Mouse (Mus musculus) heart, postnatal 0 days (tissue): ENCODE measurements around the gene Kiz. TPM values are rescaled to one million over a fixed set of nuclear protein-coding genes. Genes with fewer than 3 reads are reported as not detected.

Experiments used
- ATAC-seq: fragments of 200-750 bp; cut with Nextera tagmentation; 2 replicates; pipeline ENCODE4 v1.8.0; 2017; ENCODE audit warnings: low read depth, moderate number of reproducible peaks, moderate library complexity; ENCODE audit not compliant: insufficient read depth
- DNase-seq: peaks from one replicate; pipeline ENCODE4 v3.0.0-alpha.2; 2016; ENCODE audit warnings: low spot score
- H3K27ac ChIP-seq: fragments of 300-500 bp; sonication (generic); 2 replicates; pipeline ENCODE4 v1.5.1; 2014; ENCODE audit warnings: low read depth, mild to moderate bottlenecking
- H3K27me3 ChIP-seq: fragments of 300-500 bp; sonication (generic); 2 replicates; pipeline ENCODE4 v1.6.1; 2014; ENCODE audit warnings: low read length, mixed read lengths; ENCODE audit not compliant: control insufficient read depth, insufficient read depth
- H3K36me3 ChIP-seq: fragments of 300-500 bp; sonication (generic); replicated peaks from 2 replicates; pipeline ENCODE4 v1.6.1; 2014; ENCODE audit warnings: low read length, mixed read lengths; ENCODE audit not compliant: control insufficient read depth, insufficient read depth
- H3K4me1 ChIP-seq: fragments of 300-500 bp; sonication (generic); 2 replicates; pipeline ENCODE4 v1.6.1; 2014; ENCODE audit warnings: antibody characterized with exemption; ENCODE audit not compliant: control insufficient read depth, insufficient read depth
- H3K4me2 ChIP-seq: fragments of 300-500 bp; sonication (generic); 2 replicates; pipeline ENCODE4 v1.6.1; 2014; ENCODE audit warnings: low read depth, mild to moderate bottlenecking, low read length, moderate library complexity
- H3K4me3 ChIP-seq: fragments of 300-500 bp; sonication (generic); 2 replicates; pipeline ENCODE4 v1.5.1; 2014; ENCODE audit warnings: low read depth, low read length
- H3K9ac ChIP-seq: fragments of 300-500 bp; sonication (generic); replicated peaks from 2 replicates; pipeline ENCODE4 v1.6.1; 2014; ENCODE audit warnings: low read depth, low read length, mixed read lengths
- H3K9me3 ChIP-seq: fragments of 300-500 bp; sonication (generic); replicated peaks from 2 replicates; pipeline ENCODE4 v1.6.1; 2016; ENCODE audit warnings: low read length; ENCODE audit not compliant: control insufficient read depth
- CTCF ChIP-seq: IDR thresholded peaks from 2 replicates; pipeline ENCODE4 v1.5.1; 2016; ENCODE audit warnings: antibody characterized with exemption, control low read depth, low read depth
- EP300 ChIP-seq: IDR thresholded peaks from 2 replicates; pipeline ENCODE4 v1.6.1; 2016; ENCODE audit warnings: antibody characterized with exemption, low read depth
- WGBS: fragments of 180-500 bp; shearing (Covaris S2); extraction: QIAGEN DNeasy Blood & Tissue Kit; methylation state at CpG from one replicate; pipeline ENCODE4 v1.1.7; 2014; 5-methylcytosine and 5-hydroxymethylcytosine counted together
- polyA plus RNA-seq: library from polyadenylated mRNA; unstranded; fragments of >200 nt; fragmentation: Nextera tagmentation; extraction: Ambion mirVana; gene quantifications from 2 replicates; pipeline ENCODE4 v1.2.1, GENCODE M21; 2015
- total RNA-seq: library from RNA; depleted of rRNA; stranded (reverse); fragments of >200 nt; gene quantifications from 2 replicates; pipeline ENCODE4 v1.2.3, GENCODE M21; 2014; ENCODE audit warnings: low replicate concordance

Kiz gene
- total and polyA plus RNA-seq, 2 experiments from 2014 or later, result 14.5 to 32.2 TPM

DNA sequence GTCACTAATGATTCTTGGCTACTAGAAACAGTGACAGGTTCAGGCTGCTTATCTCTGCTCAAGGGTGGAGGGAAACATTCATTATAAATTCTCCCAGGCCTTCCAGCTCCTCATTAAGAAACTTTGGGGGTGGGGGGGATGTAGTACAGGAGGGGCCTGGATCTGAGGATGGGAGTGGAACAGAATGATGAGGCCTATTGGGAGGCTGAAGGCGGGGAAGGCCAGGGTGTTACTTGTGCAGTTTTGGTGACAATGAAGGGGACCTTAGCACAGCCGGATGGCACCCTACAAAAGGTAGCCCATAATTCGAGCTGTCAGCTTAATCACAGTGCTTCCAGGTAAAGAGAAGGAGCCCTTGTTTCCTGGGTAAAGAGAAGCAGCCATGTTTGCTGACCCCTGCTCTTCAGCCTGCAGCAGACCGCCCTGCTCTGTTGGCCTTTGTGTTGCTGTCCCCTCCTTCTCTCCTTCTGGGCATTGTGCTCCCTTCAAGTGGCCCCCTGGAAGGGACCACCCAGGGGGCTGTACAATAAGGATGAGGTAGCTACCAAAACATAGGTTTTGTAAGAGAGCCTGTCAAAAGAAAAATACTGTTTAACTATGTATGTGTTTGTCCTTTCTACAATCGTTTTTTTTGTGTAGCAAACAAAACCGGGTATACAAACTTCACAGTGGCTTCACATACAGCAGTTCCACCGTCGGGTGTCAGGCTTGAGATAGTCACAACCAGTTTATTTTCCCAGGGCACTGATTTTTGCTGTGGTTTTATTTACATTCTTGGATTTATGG, 64.9 kb downstream of the Kiz start:
- H3K27me3 ChIP-seq, result no peaks in the 10 kb centered on the region
- no peak overlapping the region for H3K4me2 ChIP-seq
- ATAC-seq, result no peak
- DNase-seq, result no peak
- H3K27ac ChIP-seq, result no peak overlapping the region
- 51% methylated on average over 8 of the region's 8 CpGs for WGBS
- no peak for TF ChIP-seq EP300
- H3K4me3 ChIP-seq, result no peak overlapping the region
- no peaks in the 10 kb centered on the region for H3K4me1 ChIP-seq
- no peak overlapping the region for H3K9ac ChIP-seq
- no peaks in the 10 kb centered on the region for H3K9me3 ChIP-seq
- H3K36me3 ChIP-seq, result no peaks in the 10 kb centered on the region

DNA sequence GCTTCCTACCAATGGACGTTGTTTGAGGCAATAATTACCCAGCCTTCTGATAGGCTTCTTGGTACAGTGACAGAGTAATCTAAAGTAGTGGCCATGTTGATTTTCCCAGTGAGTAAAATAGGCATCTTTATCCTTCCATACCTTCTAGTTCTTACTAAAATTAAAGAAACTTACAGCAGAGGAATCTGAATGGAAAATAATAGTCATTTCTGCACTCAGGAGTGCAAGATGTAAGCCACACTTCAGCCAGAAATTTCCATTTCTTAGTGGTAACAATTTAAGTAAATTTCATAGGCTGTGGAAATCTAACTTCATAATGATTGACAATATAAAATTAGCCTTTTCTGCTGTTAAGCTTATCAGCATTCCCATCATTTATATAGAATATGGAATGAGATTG, 69.6 kb downstream of the Kiz start:
- Histone ChIP-seq H3K27me3 (no peaks in the 10 kb centered on the region), H3K9me3 (no peaks in the 10 kb centered on the region), H3K27ac (no peak overlapping the region), H3K9ac (no peak overlapping the region), H3K36me3 (no peaks in the 10 kb centered on the region; the same call in 1 of the 2 replicates), H3K4me3 (no peak overlapping the region), H3K4me1 (no peaks in the 10 kb centered on the region), H3K4me2 (no peak overlapping the region)
- no peak for ATAC-seq
- no peak for DNase-seq
- WGBS, result 80% methylated on average over 1 of the region's 1 CpGs
- TF ChIP-seq CTCF (no peak), EP300 (no peak)

GRCm38 (mm10) chr2:146925846-146926245, 70.2 kb downstream of the Kiz start:
- Histone ChIP-seq H3K4me3 (no peak overlapping the region), H3K27ac (no peak overlapping the region), H3K9ac (no peak overlapping the region), H3K4me1 (no peaks in the 10 kb centered on the region), H3K4me2 (no peak overlapping the region), H3K9me3 (no peaks in the 10 kb centered on the region), H3K27me3 (no peaks in the 10 kb centered on the region), H3K36me3 (no peaks in the 10 kb centered on the region; the same call in 1 of the 2 replicates)
- 91% methylated on average over 4 of the region's 4 CpGs for WGBS
- DNase-seq, result no peak
- TF ChIP-seq CTCF, result no peak
- no peak for TF ChIP-seq EP300
- ATAC-seq, result no peak

GRCm38 (mm10) chr2:146948223-146948776, 92.6 kb downstream of the Kiz start:
- H3K27me3 ChIP-seq, result no peaks in the 10 kb centered on the region
- no peaks in the 10 kb centered on the region for H3K9me3 ChIP-seq
- H3K4me2 ChIP-seq, result no peak overlapping the region
- no peaks in the 10 kb centered on the region for H3K4me1 ChIP-seq
- H3K9ac ChIP-seq, result no peak overlapping the region
- ATAC-seq (no peak), DNase-seq (no peak)
- 28% methylated on average over 8 of the region's 8 CpGs for WGBS
- H3K27ac ChIP-seq, result no peak overlapping the region
- no peak overlapping the region for H3K4me3 ChIP-seq
- TF ChIP-seq CTCF, result no peak
- TF ChIP-seq EP300, result no peak
- H3K36me3 ChIP-seq, result peaks cover 5% of the 10 kb centered on the region; the same call in 1 of the 2 replicates

GRCm38 (mm10) chr2:146956366-146956765, 100.7 kb downstream of the Kiz start:
- DNase-seq (no peak), ATAC-seq (no peak)
- Histone ChIP-seq H3K4me3 (no peak overlapping the region), H3K9ac (no peak overlapping the region), H3K4me2 (no peak overlapping the region), H3K27me3 (no peaks in the 10 kb centered on the region), H3K27ac (no peak overlapping the region), H3K36me3 (peaks cover 5% of the 10 kb centered on the region; the same call in 1 of the 2 replicates), H3K4me1 (no peaks in the 10 kb centered on the region), H3K9me3 (no peaks in the 10 kb centered on the region)
- no peak for TF ChIP-seq EP300
- no peak for TF ChIP-seq CTCF
- 68% methylated on average over 6 of the region's 6 CpGs for WGBS
